Mouse (Mus musculus): Measurements from ENCODE around the gene Isca2.

The Isca2 gene

DNA sequence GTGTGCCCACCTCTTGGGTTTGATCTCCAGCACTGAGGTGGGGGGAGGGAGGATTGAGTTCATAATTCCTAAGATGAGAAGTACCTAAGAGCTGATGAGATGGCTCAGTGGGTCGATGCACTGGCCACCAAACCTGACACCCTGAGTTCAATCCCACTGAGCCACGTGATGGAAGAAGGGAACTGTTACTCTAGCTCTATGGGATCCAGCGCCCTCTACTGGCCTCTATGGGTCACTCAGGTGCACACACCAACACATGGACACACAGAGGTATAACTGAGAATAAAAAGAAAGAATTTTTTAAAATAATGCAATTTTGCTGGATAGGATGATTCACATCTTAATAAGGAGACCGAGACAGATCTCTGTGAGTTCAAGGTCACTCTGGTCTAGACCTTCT lies 45.4 kb downstream of the Isca2 start:
- peak in 1 of 2 experiments; percentile 56 for DNase-seq (ENCODE audit: low spot score in 2 of 2)

DNA sequence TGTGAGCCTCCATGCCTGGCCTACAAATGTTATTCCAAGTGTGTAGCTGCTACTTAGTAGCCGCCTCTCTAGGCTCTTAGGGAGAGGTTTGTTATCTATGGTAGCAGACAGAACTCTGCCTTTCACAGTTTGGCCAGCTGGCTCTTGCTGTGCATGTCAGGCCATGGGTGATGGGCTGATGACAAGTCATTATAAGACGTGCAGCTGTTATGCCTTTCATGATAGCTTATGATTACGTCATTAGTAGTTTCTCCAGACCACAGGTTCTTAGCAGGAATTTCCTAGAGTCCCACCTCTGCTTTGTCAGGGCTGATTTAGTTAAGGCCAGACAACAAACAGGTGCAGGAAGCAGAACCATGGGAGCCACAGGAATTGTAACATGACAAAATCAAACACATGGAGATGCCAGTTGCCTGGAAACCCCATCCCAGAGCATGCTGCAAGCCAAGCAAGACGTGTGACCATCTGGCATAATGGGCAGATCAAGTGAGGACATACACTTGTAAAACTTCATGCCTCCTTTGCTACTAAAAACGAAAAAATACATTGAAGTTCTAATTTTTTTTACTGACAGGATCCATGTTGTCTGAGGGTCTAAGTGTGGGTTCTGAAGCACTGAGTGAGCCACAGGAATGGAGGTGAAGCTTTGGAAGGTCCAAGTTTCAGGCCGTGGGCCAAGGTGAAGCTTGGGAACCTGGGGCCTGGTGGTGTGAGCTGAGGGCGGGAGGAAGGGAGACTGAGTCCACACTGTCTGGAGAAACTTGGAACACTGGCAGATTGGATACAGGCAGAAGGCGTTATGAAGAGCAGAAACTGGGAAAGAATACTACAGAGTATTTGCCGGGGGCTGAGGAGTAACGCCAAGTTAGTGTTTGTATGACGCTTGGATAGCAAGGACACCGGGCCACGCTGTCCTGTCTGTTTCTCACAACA lies 46.5 kb downstream of the Isca2 start:
- DNase-seq (ENCODE audit: low spot score in 2 of 2), result peak in 1 of 2 experiments; percentile 73

DNA sequence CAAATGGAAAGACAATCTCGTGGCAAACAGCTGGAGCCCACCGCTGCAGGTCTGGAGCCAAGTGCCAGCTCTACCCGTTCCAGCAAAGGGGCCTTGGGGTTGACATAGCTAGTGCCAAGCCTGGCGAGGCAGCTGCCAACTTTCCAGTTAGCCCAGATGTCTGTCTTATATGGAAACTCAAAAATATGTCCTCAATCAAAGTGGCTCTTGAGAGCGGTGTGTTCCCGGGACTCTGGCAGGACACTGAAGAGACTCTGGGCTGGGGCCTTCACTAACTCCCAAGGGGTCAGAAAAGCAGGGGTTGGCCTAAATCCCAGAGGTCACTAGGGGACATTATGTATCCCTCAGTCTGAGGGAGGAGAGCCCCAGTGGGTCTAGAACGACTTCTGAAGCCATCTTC lies 50.5 kb downstream of the Isca2 start:
- DNase-seq (ENCODE audit: low spot score in 2 of 2), result no peak

DNA sequence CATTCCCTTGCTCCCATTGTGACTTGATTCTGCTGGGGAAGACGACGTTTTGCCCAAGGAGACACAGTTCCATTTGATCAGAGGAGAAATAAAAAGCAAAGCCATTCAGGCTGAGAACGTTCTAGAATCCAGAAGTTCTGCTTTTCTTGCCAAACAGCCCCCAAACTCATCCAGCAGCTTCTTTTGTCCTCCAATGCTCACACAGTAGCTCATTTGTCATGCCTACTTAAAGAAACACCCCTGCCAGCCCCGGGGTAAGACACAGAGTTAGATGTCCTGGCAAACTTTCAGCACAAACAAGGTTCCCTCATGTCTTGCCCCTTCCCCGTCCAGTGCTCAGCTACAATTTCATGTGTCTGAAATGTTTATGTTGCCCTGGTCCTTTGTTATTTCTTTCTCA lies 51.2 kb downstream of the Isca2 start:
- no peak for DNase-seq (ENCODE audit: low spot score in 2 of 2)

All from spleen, postnatal 10 days (tissue).